Mouse (Mus musculus) liver, postnatal 0 days (tissue): ENCODE results near the gene Olfr462.

Source experiments
- CTCF ChIP-seq: sonication (generic); IDR thresholded peaks from 2 replicates; pipeline ENCODE4 v1.5.1; 2016; ENCODE audit warnings: antibody characterized with exemption, low read depth
- EP300 ChIP-seq: IDR thresholded peaks from 2 replicates; pipeline ENCODE4 v1.6.1; 2016; ENCODE audit warnings: antibody characterized with exemption, low read depth, mild to moderate bottlenecking

DNA sequence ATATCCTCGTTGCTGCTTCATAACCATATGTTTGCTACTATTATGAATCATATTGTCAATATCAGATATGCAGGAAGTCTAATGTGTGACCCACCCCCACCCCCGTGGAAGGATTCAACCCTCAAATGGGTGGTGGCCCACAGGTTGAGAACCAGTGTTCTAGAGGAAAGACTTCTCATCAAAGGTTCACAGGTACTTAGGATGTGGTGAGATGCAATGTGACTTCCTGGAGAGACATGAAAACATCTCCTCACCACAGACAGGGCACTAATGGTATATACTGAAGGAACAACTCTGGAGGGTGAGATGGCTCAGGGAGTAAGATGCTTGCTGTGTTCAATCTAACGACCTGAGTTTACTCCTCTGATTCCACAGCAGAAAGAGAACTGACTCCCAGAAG, 43.4 kb upstream of the Olfr462 start:
- TF ChIP-seq EP300 (no peak), CTCF (no peak)
